Mouse (Mus musculus) G1E (cell line): Measurements from ENCODE around the gene Cdk14.

Experiments
- CTCF ChIP-seq: IDR thresholded peaks from 2 replicates; pipeline ENCODE4 v1.5.1; 2012; ENCODE audit warnings: low read depth, low read length, inconsistent platforms, mixed read lengths
- GATA1 ChIP-seq: IDR thresholded peaks from 2 replicates; pipeline ENCODE4 v1.6.1; 2012; ENCODE audit warnings: borderline replicate concordance, low read length, inconsistent platforms, mixed read lengths
- POLR2AphosphoS5 ChIP-seq: IDR thresholded peaks from 2 replicates; pipeline ENCODE4 v1.6.1; 2012; ENCODE audit warnings: low read depth, low read length, inconsistent platforms; ENCODE audit not compliant: insufficient replicate concordance

- TF ChIP-seq POLR2AphosphoS5, result no peak
- TF ChIP-seq GATA1, result no peak
- no peak for TF ChIP-seq CTCF
Measured at GRCm38 (mm10) chr5:4790265-4790664, 629.8 kb downstream of the Cdk14 start.
